Mouse (Mus musculus) lung, postnatal 25 days (tissue): ENCODE measurements at regions not wholly inside any gene's neighbourhood (a gene's known extent, or its start where the extent isn't known, plus 50 kb on each side); places are given as distances from the start of the nearest gene placed in this dataset.

ENCODE experiments used
- DNase-seq: peaks from one replicate; pipeline ENCODE4 v3.0.0; 2022; ENCODE audit warnings: low spot score

GRCm38 (mm10) chr6:84262766-84263165, 254.4 kb downstream of the Dysf start:
- DNase-seq, result peak; percentile 45

- DNase-seq, result no peak
These were observed 253.1 kb downstream of the Dysf start for GRCm38 (mm10) chr6:84261483-84261882.
